Comparison of ENCODE assay signal across 8 mouse cellular contexts in genomic region chr9:66511580-66512350, GRCm38 (mm10). TPM values are rescaled to one million over a fixed set of nuclear protein-coding genes. Genes with fewer than 3 reads are reported as not detected.
DNase-seq lines count a peak whose midpoint lies in the region; ATAC-seq lines count a peak whose summit lies in the region.

No protein-coding gene starts in this region.

- H3K79me2 ChIP-seq in macrophage (ENCODE audit: inconsistent target), result no peaks in the 10 kb centered on the region

- H3K9me3 ChIP-seq in hindbrain, embryonic 16.5 days (ENCODE audit: control insufficient read depth, low read length), result no peaks in the 10 kb centered on the region

- peak overlapping the region; percentile 65 for H3K4me3 ChIP-seq in hindbrain, embryonic 16.5 days (ENCODE audit: low read length)
- peak overlapping the region; percentile 78 for H3K4me3 ChIP-seq in macrophage (ENCODE audit: inconsistent target)

- H3K36me3 ChIP-seq in hindbrain, embryonic 16.5 days (ENCODE audit: control insufficient read depth, insufficient read depth, low read length), result peaks cover 29% of the 10 kb centered on the region
- peaks cover 31% of the 10 kb centered on the region for H3K36me3 ChIP-seq in macrophage (ENCODE audit: inconsistent target)

- under 1% methylated on average over 77 of the region's 78 CpGs for WGBS in hindbrain, embryonic 16.5 days
- WGBS in macrophage (ENCODE audit: missing documents), result 1% methylated on average over 73 of the region's 78 CpGs

- peaks cover 20% of the 10 kb centered on the region for H3K4me1 ChIP-seq in hindbrain, embryonic 16.5 days (ENCODE audit: control insufficient read depth, insufficient read depth, low read depth, low read length)

- peak; percentile 93 for ATAC-seq in hindbrain, embryonic 16.5 days

- peak overlapping the region; percentile 96 for H3K27ac ChIP-seq in hindbrain, embryonic 16.5 days (ENCODE audit: low read depth, low read length)
- peak overlapping the region; percentile 82 for H3K27ac ChIP-seq in macrophage

- peak overlapping the region; percentile 99 for H3K4me2 ChIP-seq in hindbrain, embryonic 16.5 days (ENCODE audit: low read length)

- peak; percentile 92 for DNase-seq in R1 (ENCODE audit: low read depth, low spot score)
- peak; percentile 96 to 98 for DNase-seq in cerebellum, postnatal 25 days
- peak; percentile 96 to 98 for DNase-seq in frontal cortex, postnatal 36 days (ENCODE audit: low spot score in 2 of 2)
- peak; percentile 93 to 98 for DNase-seq in left cerebral cortex, adult 18-20 months (ENCODE audit: low spot score in 2 of 2)
- DNase-seq in right cerebral cortex, adult 18-20 months, result peak; percentile 98
- peak; percentile 66 for DNase-seq in urinary bladder, postnatal 10 days (ENCODE audit: low spot score)

- H3K9ac ChIP-seq in hindbrain, embryonic 16.5 days (ENCODE audit: low read depth, low read length), result peak overlapping the region; percentile 83

- H3K27me3 ChIP-seq in hindbrain, embryonic 16.5 days (replicated peaks; ENCODE audit: control insufficient read depth, insufficient read depth, low read length), result no peaks in the 10 kb centered on the region

RNA-seq across cellular contexts. Expression of gene Fbxl22, which starts 2.6 kb away (rescaled TPM):
- polyA plus RNA-seq in hindbrain, embryonic 16.5 days (2015; fragmentation: Nextera tagmentation; extraction: Ambion mirVana), result 0.89 and 1.2 TPM in 2 replicates
- total RNA-seq in left cerebral cortex, adult 18-20 months (2021), result under 1 TPM; 0.23 to 0.52 TPM
- total RNA-seq in macrophage (2018; cell fraction: chromatin; rRNA removed), result 1 to 10 TPM in 12 of 26 experiments, under 1 TPM in 14; 0.31 to 3.3 (median 0.59) TPM
- under 1 TPM in 19 of 26 experiments, not detected in 7; under 0.01 to 0.15 (median 0.06) TPM for total RNA-seq in macrophage (2018; cell fraction: cytosol; rRNA removed)
- total RNA-seq in macrophage (2018; cell fraction: nucleus; rRNA removed), result 1 to 10 TPM in 10 of 26 experiments, under 1 TPM in 15, not detected in 1; 0.20 to 3.6 (median 0.77) TPM
- polyA plus RNA-seq in macrophage (2018), result 0.07 TPM in 1 of 3 replicates, not detected in the others

Comparison
In these comparisons a context has a peak if more than half of its experiments do, and no peak if none do; other contexts are left out.
1. Peak in every context shown above with its lines: DNase-seq, ATAC-seq, H3K4me3 ChIP-seq and H3K27ac ChIP-seq.